Mouse (Mus musculus) testis, adult 2 months (tissue): ENCODE results near the gene Tnik.

Experiments
- CTCF ChIP-seq: fragments of 200-500 bp; IDR thresholded peaks from 2 replicates; pipeline ENCODE4 v1.5.1; 2012; ENCODE audit warnings: low read depth, mild to moderate bottlenecking, inconsistent platforms, low read length, moderate library complexity; ENCODE audit not compliant: control insufficient read depth, insufficient read depth, insufficient replicate concordance
- POLR2A ChIP-seq: fragments of 200-500 bp; IDR thresholded peaks from 2 replicates; pipeline ENCODE4 v1.6.1; 2012; ENCODE audit warnings: low read depth, mild to moderate bottlenecking, inconsistent platforms, low read length, moderate library complexity; ENCODE audit not compliant: control insufficient read depth

- TF ChIP-seq CTCF (no peak), POLR2A (no peak)
These were observed 285.1 kb downstream of the Tnik start for GRCm38 (mm10) chr3:28547965-28548730.
